Mouse (Mus musculus): Measurements from ENCODE around the gene Pitpnc1.
A peak's percentile ranks its signal among the peaks of the same experiment; 100 is the strongest.

GRCm38 (mm10) chr11:107469031-107469522 lies 1.4 kb downstream of the Pitpnc1 start:
- TF ChIP-seq CTCF (IDR thresholded peaks at IDR 0.05; ENCODE audit: low read depth, low read length) = peak; percentile 79
- no peak for TF ChIP-seq POLR2A (IDR thresholded peaks at IDR 0.05; ENCODE audit: extremely low read depth, insufficient read depth, low read length)
